Mouse (Mus musculus) limb, embryonic 14.5 days (tissue): ENCODE data around the gene Pld4. TPM values are rescaled to one million over a fixed set of nuclear protein-coding genes. Genes with fewer than 3 reads are reported as not detected.

Experiments used
- ATAC-seq: fragments of 200-750 bp; cut with Nextera tagmentation; 2 replicates; pipeline ENCODE4 v1.8.0; 2017; ENCODE audit warnings: low read depth, moderate number of reproducible peaks, moderate TSS enrichment; ENCODE audit not compliant: low FRiP score
- DNase-seq: peaks from one replicate; pipeline ENCODE4 v3.0.0-alpha.2; 2015; ENCODE audit warnings: low spot score
- H3K27ac ChIP-seq: fragments of 300-500 bp; sonication (generic); replicated peaks from 2 replicates; pipeline ENCODE4 v1.5.1; 2014; ENCODE audit warnings: low read depth, mild to moderate bottlenecking, low read length, moderate library complexity, mixed read lengths
- H3K27me3 ChIP-seq: fragments of 300-500 bp; sonication (generic); 2 replicates; pipeline ENCODE4 v1.6.1; 2014; ENCODE audit warnings: low read length, mixed read lengths; ENCODE audit not compliant: control insufficient read depth, insufficient read depth
- H3K36me3 ChIP-seq: fragments of 300-500 bp; sonication (generic); 2 replicates; pipeline ENCODE4 v1.6.1; 2014; ENCODE audit warnings: mild to moderate bottlenecking, low read length, moderate library complexity, mixed read lengths; ENCODE audit not compliant: control insufficient read depth, insufficient read depth
- H3K4me1 ChIP-seq: fragments of 300-500 bp; sonication (generic); 2 replicates; pipeline ENCODE4 v1.6.1; 2014; ENCODE audit warnings: antibody characterized with exemption, low read length, mixed read lengths; ENCODE audit not compliant: control insufficient read depth, insufficient read depth
- H3K4me2 ChIP-seq: fragments of 300-500 bp; sonication (generic); replicated peaks from 2 replicates; pipeline ENCODE4 v1.6.1; 2014; ENCODE audit warnings: low read depth, mild to moderate bottlenecking, low read length, moderate library complexity; ENCODE audit not compliant: severe bottlenecking
- H3K4me3 ChIP-seq: fragments of 300-500 bp; sonication (generic); replicated peaks from 2 replicates; pipeline ENCODE4 v1.5.1; 2014; ENCODE audit warnings: low read length
- H3K9ac ChIP-seq: fragments of 300-500 bp; sonication (generic); 2 replicates; pipeline ENCODE4 v1.6.1; 2014; ENCODE audit warnings: mild to moderate bottlenecking, low read depth, low read length, moderate library complexity; ENCODE audit not compliant: severe bottlenecking
- H3K9me3 ChIP-seq: fragments of 300-500 bp; sonication (generic); 2 replicates; pipeline ENCODE4 v1.6.1; 2016; ENCODE audit warnings: low read length; ENCODE audit not compliant: control insufficient read depth
- POLR2A ChIP-seq: fragments of 200-500 bp; IDR thresholded peaks from 2 replicates; pipeline ENCODE4 v1.8.0; 2012; ENCODE audit warnings: inconsistent platforms, mild to moderate bottlenecking, moderate library complexity, borderline replicate concordance; ENCODE audit not compliant: insufficient read depth, insufficient read length; ENCODE audit errors: extremely low read depth
- WGBS: fragments of 180-500 bp; shearing (Covaris S2); extraction: QIAGEN DNeasy Blood & Tissue Kit; methylation state at CpG from one replicate; pipeline ENCODE4 v1.1.7; 2014; 5-methylcytosine and 5-hydroxymethylcytosine counted together
- polyA plus RNA-seq, 2 experiments: library from polyadenylated mRNA; depleted of rRNA in 1 of 2; stranded (reverse) in 1 of 2; unstranded in 1 of 2; fragments of >200 nt; fragmentation: Nextera tagmentation in 1 of 2; extraction: Ambion mirVana in 1 of 2; gene quantifications; 2 replicates each; pipeline versions ENCODE4 v1.2.1 to v1.2.3; 2012 to 2014

The Pld4 gene
- polyA plus RNA-seq, 2 experiments, result 14.0 to 15.7 TPM

GRCm38 (mm10) chr12:112808212-112808586, 47.7 kb downstream of the Pld4 start:
- DNase-seq, result no peak
- Histone ChIP-seq H3K9me3 (no peaks in the 10 kb centered on the region), H3K9ac (peak overlapping the region; percentile 54), H3K4me1 (peaks cover 11% of the 10 kb centered on the region), H3K27ac (no peak overlapping the region), H3K27me3 (no peaks in the 10 kb centered on the region), H3K4me2 (peak overlapping the region; percentile 98), H3K36me3 (no peaks in the 10 kb centered on the region), H3K4me3 (peak overlapping the region; percentile 67)
- no peak for ATAC-seq
- TF ChIP-seq POLR2A, result no peak
- 72% methylated on average over 5 of the region's 5 CpGs for WGBS

DNA sequence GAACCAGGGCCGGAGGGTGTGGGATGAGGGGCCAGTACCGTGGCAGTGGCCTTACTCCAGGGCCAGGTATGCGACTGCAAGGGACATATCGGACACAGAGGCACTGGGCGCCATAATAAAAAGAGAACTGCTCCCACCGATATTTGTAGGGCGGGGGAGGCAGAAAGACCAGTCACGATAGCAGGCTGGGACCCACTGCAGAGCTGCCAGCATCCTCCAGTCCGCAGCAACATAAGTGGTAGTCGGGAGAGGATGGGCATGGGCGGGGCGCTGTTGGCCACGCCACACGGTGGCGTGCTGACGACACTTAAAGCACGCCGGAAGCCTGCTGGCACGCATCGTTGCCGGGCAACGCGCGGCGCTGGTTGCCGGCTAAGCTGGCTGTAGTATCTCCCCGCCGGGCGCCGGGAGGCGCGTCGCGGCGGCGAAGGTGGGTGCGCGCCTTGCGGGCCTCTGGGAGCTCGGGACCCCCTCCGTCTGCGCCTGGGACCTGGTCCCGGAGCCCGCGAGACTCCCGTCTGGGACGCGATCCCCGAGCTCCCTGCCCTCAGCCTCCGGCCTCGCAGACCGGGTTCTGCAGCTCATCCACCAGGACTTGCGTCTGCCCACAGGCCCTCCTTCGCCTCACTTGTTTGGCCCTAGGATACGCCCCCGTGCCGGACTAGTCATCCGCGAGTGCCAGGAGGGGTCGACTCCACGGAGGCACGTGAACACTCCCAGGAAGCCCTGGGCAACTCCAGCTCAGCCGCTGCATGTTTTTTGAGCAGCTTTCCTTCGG, 48.3 kb downstream of the Pld4 start, which contains the start of gene Clba1:
Gene Clba1 (plus strand): TSS at position 351 of the 778 bp plus-strand sequence.
- Histone ChIP-seq H3K4me3 (peak within 1 kb of the TSS; percentile 67), H3K27me3 (no peaks in the 10 kb centered on the region), H3K4me1 (peaks cover 11% of the 10 kb centered on the region), H3K9me3 (no peaks in the 10 kb centered on the region), H3K27ac (no peak within 1 kb of the TSS), H3K9ac (peak within 1 kb of the TSS; percentile 54), H3K36me3 (no peaks in the 10 kb centered on the region), H3K4me2 (peak within 1 kb of the TSS; percentile 98)
- TF ChIP-seq POLR2A, result no peak
- ATAC-seq, result peak; percentile 92
- peak; percentile 96 for DNase-seq
- 1% methylated on average over 38 of the region's 64 CpGs for WGBS

- Histone ChIP-seq H3K4me1 (peaks cover 11% of the 10 kb centered on the region), H3K9ac (peak overlapping the region; percentile 54), H3K4me3 (peak overlapping the region; percentile 67), H3K36me3 (no peaks in the 10 kb centered on the region), H3K9me3 (no peaks in the 10 kb centered on the region), H3K27ac (no peak overlapping the region), H3K27me3 (no peaks in the 10 kb centered on the region), H3K4me2 (peak overlapping the region; percentile 98)
- ATAC-seq, result no peak
- no peak for TF ChIP-seq POLR2A
- no peak for DNase-seq
- 19% methylated on average over 8 of the region's 8 CpGs for WGBS
Observed at GRCm38 (mm10) chr12:112809641-112810040, 49.2 kb downstream of the Pld4 start.

GRCm38 (mm10) chr12:112810092-112810885, 49.8 kb downstream of the Pld4 start:
- DNase-seq (no peak), ATAC-seq (no peak)
- Histone ChIP-seq H3K27me3 (no peaks in the 10 kb centered on the region), H3K27ac (no peak overlapping the region), H3K4me1 (peaks cover 11% of the 10 kb centered on the region), H3K36me3 (peaks cover 6% of the 10 kb centered on the region; the same call in 1 of the 2 replicates), H3K9me3 (no peaks in the 10 kb centered on the region), H3K4me2 (0 out of 2 replicates have a peak overlapping the region, but pooled peaks have one; percentile 98), H3K9ac (peak overlapping the region; percentile 54; the same call in 1 of the 2 replicates), H3K4me3 (no peak overlapping the region)
- 65% methylated on average over 19 of the region's 19 CpGs for WGBS
- no peak for TF ChIP-seq POLR2A

DNA sequence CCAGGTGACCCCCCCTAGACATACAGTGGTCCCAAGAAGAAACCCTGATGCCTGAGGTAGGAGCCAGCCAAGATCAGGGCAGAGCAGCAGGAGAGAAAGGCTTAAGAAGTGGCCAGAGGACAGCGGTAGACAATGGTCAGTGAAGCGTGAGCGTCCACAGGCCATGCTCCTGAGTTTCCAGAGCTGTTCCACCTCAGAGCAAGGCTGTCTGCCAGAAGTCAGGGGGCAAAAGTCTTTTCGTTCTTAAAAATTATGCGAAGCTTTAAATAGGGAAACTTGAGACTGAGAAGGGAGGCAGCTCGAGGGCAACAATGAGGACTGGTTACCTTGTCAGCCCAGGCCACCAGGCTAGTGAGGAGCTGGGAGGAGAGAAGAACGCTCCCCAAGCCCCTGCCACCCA, 52.9 kb downstream of the Pld4 start:
- Histone ChIP-seq H3K9ac (no peak overlapping the region), H3K36me3 (peaks cover 26% of the 10 kb centered on the region), H3K4me1 (peaks cover 9% of the 10 kb centered on the region), H3K27ac (no peak overlapping the region), H3K9me3 (no peaks in the 10 kb centered on the region), H3K4me2 (no peak overlapping the region), H3K27me3 (no peaks in the 10 kb centered on the region), H3K4me3 (no peak overlapping the region)
- DNase-seq (no peak), ATAC-seq (no peak)
- WGBS, result 93% methylated on average over 7 of the region's 7 CpGs
- no peak for TF ChIP-seq POLR2A
